Mouse (Mus musculus) cortical plate, adult 2 months (tissue): Measurements from ENCODE around the gene Dcxr.

Experiments used
- CTCF ChIP-seq: fragments of 200-500 bp; IDR thresholded peaks from 2 replicates; pipeline ENCODE4 v1.5.1; 2011; ENCODE audit warnings: mild to moderate bottlenecking, control low read depth, low read length; ENCODE audit not compliant: insufficient read depth; ENCODE audit errors: extremely low read depth
- POLR2A ChIP-seq: fragments of 200-500 bp; IDR thresholded peaks from 2 replicates; pipeline ENCODE4 v1.6.1; 2011; ENCODE audit warnings: mild to moderate bottlenecking, low read length, control low read depth; ENCODE audit not compliant: insufficient read depth; ENCODE audit errors: extremely low read depth

DNA sequence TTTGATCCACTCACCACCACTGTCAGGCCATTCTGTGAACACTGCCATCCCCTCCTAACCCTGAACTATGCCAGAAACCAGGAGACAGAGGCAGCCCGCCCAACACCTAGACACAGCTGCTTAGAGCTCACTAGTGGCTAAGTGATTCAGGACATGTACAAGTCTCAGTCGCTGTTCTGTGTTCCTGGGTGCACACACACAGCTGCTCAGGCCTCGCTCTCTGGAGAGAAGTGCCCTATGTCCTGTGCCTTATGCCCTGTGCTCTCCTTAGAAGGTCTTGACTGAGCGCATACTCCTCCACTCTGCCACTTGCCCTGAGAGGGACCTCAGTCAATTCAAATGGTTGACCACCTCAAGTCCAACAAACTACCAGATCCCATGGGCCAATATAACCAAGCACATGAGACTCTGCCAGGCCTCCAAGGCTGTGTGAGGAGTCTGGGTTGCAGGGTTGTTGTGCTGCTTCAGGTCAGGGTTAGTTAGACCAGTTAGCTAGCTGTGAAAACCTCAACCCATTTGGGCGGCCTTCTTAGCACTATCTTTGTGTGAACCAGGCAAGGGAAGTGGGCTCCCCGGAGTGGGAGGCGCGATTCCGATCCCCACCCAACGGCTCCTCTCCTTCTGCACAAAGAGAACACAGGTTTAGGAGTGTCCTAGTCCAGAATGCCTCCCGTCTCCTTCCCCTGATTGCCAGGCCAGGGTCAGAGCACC lies 1.6 kb upstream of the Dcxr start:
- no peak for TF ChIP-seq CTCF
- no peak for TF ChIP-seq POLR2A
